9 mouse cellular contexts compared by ENCODE assay signal in the genomic region with DNA sequence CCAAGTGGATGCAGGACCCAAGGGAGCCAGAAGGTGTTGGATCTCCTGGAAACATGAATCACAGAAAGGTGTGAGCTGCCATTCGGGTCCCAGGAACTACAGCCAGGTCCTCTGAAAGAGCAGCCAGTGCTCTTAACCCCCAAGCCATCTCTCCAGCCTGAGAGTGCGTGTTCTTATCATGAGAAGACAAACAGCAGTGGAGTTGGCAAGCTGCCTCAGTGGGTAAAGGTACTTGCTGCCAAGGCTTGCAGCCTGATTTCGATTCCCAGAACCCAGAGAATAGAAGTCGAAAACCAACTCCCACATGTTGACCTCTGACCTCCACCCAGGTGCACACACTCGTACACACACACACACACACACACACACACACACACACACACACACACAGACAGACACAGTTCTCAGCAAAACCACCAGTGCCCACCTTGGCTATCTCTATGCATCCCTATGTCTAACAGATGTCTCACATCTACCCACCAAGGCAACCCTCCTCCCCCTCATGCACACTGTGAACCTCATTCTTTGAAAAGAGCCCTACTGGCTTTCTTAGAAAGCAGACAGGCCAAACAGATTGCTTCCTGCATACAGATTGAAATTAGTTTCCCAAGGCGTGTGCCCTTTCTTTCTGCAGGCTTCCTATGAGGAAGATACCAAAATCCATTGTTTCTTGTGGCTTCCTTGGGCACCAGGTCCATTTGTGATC. TPM values are rescaled to one million over a fixed set of nuclear protein-coding genes. Genes with fewer than 3 reads are reported as not detected.
DNase-seq lines count a peak whose midpoint lies in the region; ATAC-seq lines count a peak whose summit lies in the region.
"Had no signal": no experiment of that assay in that cellular context is flagged by ENCODE, and none has a peak within 500 bp of the region (broad histone marks: within the 10 kb centered on the region; RNA-seq: fewer than 3 reads in every experiment).

No protein-coding gene starts in this region.

- peak; percentile 43 for DNase-seq in heart, adult 8-10 months (ENCODE audit: low spot score)
- no peak for DNase-seq in heart, postnatal 25 days (ENCODE audit: low spot score)
- DNase-seq in lung, postnatal 4 days, result peak; percentile 33 to 39
- no peak for DNase-seq in thymus, postnatal 14 days
- no peak for DNase-seq in urinary bladder, postnatal 25 days (ENCODE audit: low spot score)
- DNase-seq in kidney, adult 8-10 months, result no peak
- DNase-seq: thymus, postnatal 36 days had no signal

- no peaks in the 10 kb centered on the region for H3K27me3 ChIP-seq in heart, embryonic 15.5 days

- peaks cover 44% of the 10 kb centered on the region for H3K4me1 ChIP-seq in heart, embryonic 15.5 days (replicated peaks)

- no peak overlapping the region for H3K9ac ChIP-seq in heart, embryonic 15.5 days

- intact Hi-C loops in heart, postnatal 25 days (cut with DNase I), result no loop called here

- peak overlapping the region; percentile 34; the same call in 1 of the 2 replicates for H3K27ac ChIP-seq in heart, embryonic 15.5 days

- H3K36me3 ChIP-seq in heart, embryonic 15.5 days, result no peaks in the 10 kb centered on the region

- H3K9me3 ChIP-seq in heart, embryonic 15.5 days (replicated peaks), result no peaks in the 10 kb centered on the region

- 29% methylated on average over 6 of the region's 6 CpGs for WGBS in heart, embryonic 15.5 days

- no peak overlapping the region for H3K4me2 ChIP-seq in heart, embryonic 15.5 days

- ATAC-seq in activated CD4-positive, CD25-positive, alpha-beta regulatory T cell, adult 4 months, result peak; percentile 25
- no peak for ATAC-seq in heart, embryonic 15.5 days (replicated peaks; ENCODE audit: insufficient number of reproducible peaks, insufficient read depth, low FRiP score, low read depth)

- no peak overlapping the region for H3K4me3 ChIP-seq in heart, embryonic 15.5 days

RNA-seq across cellular contexts. Expression of a gene that starts 43.4 kb away (rescaled TPM):
- 10 to 100 TPM; 37.4 to 51.6 (median 46.4) TPM for total RNA-seq in heart, adult 8-10 months (2022)
- 10 to 100 TPM; 52.7 to 53.4 TPM for total RNA-seq in heart, postnatal 25 days (2021)
- 100 to 1,000 TPM; 117 to 118 TPM for polyA plus RNA-seq in activated CD4-positive, CD25-positive, alpha-beta regulatory T cell, adult 4 months (2017; shearing (Covaris generic))
- 43.9 and 61.7 TPM in 2 replicates for polyA plus RNA-seq in heart, embryonic 15.5 days (2015; fragmentation: Nextera tagmentation; extraction: Ambion mirVana)

RNA-seq across cellular contexts. Expression of a gene that starts 54.3 kb away (rescaled TPM):
- total RNA-seq in heart, adult 8-10 months (2022), result not detected
- not detected for total RNA-seq in heart, postnatal 25 days (2021)
- polyA plus RNA-seq in activated CD4-positive, CD25-positive, alpha-beta regulatory T cell, adult 4 months (2017; shearing (Covaris generic)), result not detected
- polyA plus RNA-seq in heart, embryonic 15.5 days (2015; fragmentation: Nextera tagmentation; extraction: Ambion mirVana), result 0.14 TPM in 1 of 2 replicates, not detected in the other

Comparison
In these comparisons a context has a peak if more than half of its experiments do, and no peak if none do; other contexts are left out.
1. DNase-seq: peak in heart, adult 8-10 months (single experiment) and lung, postnatal 4 days (2 of 2); none in heart, postnatal 25 days (single experiment), thymus, postnatal 14 days (single experiment), urinary bladder, postnatal 25 days (single experiment) and kidney, adult 8-10 months (0 of 2).